Mouse (Mus musculus) kidney, postnatal 4 days (tissue): ENCODE measurements around the gene Ptk7.

Source experiments
- DNase-seq, 2 experiments: peaks; one replicate each; pipeline ENCODE4 v3.0.0; 2021; ENCODE audit warnings: mixed read lengths in 2 of 2

Gene Ptk7

DNA sequence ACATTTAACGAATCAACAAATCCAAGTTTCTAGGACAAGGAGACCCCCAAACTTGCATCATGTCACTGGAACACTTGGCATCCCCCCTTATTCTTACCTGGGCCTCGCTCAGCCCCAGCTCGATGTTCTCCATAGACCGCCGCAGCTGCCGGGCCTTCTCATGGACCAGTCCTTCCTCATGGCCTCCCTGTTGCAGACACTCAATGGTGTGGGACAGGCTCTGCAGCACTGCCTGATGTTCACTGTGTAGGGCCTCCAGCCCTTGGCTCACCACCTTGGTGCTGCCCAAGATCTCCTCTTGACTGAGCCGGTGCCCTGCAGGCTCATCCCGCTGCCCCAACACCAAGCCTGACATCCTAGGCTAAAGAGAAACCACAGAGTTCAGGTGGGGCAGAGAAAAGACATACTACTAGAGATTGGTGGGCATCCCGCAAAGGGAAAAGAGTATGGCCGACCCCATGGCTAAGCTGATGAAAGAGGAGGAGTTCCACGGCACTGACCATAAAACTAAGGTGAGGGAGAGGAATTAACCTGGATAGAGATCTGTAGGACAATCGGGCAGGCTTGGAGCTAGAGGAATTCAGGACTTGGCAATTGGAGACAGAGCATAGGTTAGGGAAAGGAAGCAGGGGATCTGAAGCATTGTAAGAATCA lies 15.0 kb upstream of the Ptk7 start:
- DNase-seq = no peak

DNA sequence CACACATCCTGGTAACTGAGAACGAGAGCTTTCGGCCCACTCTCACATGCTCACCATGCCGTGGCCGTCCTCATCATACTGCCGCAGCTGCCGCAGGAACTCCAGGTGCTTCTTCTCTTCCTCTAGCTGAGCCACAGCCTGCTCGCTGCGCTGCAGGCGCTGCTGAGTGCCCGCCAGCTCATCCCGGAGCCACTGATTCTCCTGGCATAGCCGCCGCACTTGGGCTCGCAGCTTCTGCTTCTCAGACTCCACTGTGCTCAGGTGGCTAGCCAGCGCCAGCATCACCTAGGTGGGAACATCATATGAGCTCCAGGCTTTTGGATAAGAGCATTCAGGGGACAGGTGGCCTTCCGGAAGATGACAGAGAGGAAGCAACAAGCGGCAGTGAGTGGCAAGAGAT lies 12.8 kb upstream of the Ptk7 start:
- no peak for DNase-seq

DNA sequence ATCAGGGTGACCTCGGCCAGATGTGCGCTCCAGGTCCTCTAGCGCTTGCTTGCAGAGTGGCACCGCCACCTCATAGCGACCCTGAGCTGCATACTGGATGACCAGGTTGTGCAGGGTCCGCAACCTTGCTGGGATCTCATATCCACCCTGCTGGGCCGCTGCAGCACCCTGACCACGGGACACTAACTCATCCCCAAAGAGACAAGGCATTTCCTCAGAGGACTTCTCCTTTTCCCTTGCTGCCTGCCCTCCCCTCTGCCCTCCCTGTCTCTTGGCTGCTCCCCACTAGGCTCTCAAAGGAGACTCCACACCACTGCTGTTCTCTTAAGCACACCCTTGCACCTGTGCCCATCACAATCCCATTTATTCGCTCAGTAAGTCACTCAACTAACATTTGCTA lies 10.6 kb upstream of the Ptk7 start:
- no peak for DNase-seq

DNA sequence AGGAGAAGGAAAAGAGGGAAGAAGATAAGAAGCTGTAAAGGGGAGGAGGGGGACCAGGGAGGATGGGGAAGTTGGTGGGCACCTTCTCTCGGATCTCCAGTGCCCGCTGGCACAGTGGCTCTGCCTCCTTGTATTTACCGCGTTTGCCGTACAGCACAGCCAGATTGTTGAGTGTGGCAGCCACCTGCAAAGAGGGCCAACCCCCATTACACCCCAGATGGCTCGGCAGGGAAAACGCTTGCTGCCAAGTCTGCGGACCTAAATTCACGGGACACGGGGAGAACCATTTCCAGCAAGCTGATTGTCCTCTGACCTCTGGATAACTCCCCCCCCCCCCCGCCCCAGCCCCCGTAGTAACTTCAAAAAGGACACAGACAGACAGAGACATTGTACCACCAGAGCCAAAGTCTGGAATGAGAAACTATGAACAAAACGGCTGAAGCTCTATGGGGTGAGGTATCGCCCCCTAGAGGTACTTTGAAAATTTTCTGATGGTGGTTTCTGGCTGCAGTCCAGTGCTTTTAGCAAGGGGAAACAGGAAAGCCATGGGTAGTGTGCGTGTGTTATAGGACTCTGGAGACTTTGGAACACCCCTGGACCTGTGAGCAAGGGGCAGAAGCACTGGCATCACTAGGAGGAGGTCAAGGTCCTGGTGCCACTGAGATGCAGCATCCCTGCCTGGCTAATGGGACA lies 7.7 kb upstream of the Ptk7 start:
- peak; percentile 65 to 79 for DNase-seq

DNA sequence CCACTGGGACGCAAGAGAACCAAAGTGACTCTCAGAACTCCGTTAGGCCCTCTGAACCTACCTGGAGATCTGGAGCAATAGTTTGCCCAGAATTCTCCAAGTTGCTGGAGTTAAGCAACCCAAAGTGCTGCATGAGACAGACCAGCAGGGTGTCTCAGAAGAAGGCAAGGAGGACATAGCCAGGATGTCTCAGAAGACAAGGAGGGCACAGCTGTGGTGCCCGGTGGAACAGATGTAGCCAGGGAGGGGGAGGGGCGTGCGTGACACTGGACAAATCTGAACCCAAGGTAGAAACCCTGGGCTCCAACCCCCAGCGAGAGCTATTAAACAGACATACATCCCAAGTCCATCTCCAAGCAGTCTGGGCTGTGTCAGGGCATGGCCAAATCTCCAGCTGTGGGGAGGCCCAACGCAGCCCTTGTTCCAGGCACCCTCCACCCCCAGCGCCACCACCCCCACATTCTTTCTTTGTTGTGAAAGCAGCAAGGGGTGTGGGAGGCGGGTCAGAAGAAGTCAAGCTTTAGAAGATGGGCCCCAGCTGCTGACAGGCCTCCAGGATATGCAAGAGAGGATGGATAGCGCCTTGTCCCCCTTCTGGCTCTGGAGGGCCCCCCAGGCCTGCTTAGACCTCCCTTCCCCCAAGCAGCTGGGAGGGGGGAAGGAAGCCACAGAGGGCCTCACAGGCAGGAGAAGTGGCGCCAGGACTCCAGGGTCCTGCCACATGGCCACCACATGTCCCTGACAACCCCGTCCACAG lies 559 bp upstream of the Ptk7 start:
- DNase-seq = peak; percentile 88 to 93

DNA sequence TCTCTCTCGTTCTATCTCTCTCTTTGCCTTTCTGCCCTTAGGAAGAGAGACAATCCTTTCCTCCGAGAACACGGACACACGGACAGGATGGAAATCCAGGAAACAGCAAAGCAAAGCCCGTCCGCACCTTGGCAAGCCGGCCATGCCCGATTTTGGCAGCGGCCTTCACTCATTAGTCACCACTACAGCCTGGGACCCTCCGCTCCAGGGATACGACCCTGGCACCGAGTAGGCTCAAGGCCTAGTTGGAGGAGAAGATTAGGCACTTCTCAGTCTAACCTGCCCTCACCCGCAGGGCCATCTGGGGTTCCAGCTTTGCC lies 873 bp downstream of the Ptk7 start:
- no peak for DNase-seq

DNA sequence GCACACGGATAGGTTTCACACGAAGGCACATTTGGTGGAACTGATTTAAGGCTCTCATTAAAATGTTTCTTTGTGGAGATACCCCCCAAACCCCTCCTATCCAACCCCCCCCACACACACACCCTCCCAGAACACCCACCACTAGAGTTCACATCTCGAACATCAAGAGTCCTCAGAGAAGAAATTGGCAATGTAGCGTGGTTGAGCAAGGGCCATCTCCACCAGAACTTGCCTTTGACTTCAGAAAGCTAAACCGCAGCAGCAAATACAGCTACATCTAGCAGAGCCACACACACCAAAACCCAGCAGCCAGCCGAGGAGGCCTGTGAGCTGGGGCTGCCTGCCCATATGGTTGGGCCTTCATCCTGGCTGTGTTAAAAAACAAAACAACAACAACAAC lies 1.9 kb downstream of the Ptk7 start:
- no peak for DNase-seq

DNA sequence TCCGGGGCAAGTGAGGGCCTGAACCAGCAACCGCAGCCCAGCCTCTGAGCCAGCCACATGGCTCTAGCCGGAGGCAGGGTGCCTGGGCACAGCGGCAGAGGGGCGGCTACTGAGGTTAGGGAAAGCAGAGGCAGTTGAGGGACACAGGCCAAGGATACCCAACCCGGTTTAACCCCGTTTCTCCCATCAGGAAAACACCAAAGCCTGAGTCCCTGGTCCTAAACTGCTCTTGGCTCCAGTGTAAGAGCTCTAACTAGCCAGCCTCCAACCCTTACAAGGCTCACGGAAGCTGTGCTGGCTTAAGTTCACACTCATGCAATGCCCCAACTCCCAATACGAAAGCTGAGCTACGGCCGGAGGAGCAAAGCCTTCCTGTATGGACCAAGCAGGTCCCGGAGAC lies 4.7 kb downstream of the Ptk7 start:
- no peak for DNase-seq

DNA sequence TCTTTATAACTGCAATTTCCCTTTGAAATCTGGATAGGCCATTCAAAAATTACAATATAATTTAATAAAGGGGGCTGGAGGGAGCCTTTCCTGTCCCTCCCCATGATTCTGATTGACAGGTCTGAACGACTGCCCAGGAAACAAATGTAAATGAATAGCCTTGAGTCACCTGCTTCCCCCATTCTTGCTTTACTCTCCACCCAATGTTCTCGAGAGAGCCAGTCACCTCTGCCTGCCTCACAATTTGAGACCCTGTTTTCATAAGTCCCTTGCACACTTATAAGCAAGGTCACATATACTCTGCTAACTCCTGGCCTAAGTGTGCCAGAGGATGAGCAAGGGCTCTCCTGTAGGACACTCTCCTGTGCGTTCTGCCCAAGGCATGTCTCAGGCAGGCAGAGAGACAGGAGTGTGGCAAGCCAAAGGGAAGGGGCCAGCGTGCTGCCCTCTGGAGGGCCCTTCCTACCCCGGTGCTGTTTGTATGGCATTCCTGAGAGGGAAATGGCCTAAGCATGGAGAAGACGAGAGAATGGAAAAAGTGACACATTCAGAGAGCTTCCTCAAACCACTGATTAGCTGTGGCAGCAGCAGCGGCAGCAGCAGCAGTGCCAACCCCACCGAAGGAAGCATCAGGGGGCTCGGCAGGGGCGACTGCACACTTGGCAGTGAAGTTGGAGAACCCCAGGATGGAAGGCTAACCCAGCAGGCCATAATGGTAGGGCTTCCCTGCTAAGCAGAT lies 5.3 kb downstream of the Ptk7 start:
- peak; percentile 52 to 62 for DNase-seq

DNA sequence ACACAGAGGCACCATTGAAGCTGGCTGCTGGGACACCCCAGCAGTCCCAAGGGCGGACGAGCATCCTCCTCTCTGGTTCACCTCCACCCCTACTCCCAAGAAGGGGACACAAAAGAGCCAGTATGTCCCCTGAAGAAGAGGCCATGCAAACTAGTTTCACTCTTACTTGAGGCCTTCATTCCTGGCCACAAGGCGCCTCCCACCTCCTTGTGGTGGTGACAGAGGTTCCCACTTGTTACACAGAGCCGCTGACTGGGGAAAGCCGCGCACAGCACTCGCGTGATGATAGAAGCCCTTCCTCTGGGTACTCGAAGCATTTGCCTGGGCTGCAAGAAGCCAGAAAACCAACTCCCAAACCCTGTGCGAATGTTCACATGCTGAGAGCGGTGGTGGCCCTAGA lies 7.0 kb downstream of the Ptk7 start:
- DNase-seq = no peak

DNA sequence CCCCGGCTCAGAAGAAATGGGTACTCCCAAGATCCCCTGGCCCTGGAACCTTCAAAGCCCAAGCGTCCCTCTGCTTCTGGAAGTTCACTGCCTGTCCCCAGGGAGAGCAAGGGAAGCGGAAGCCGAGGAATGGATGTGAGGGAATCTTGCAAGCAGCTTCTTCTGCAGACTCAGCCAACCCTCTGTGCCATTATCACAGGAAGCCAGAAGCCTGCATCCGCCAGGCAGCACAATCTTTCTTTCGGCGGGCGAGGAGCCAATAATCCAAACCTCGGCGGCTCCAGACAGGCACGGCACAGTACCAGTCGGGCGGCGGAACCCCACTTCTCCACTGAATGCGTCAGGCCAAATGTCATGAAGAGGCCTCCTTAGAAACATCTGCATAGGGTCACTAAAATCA lies 8.0 kb downstream of the Ptk7 start:
- peak; percentile 67 to 73 for DNase-seq

DNA sequence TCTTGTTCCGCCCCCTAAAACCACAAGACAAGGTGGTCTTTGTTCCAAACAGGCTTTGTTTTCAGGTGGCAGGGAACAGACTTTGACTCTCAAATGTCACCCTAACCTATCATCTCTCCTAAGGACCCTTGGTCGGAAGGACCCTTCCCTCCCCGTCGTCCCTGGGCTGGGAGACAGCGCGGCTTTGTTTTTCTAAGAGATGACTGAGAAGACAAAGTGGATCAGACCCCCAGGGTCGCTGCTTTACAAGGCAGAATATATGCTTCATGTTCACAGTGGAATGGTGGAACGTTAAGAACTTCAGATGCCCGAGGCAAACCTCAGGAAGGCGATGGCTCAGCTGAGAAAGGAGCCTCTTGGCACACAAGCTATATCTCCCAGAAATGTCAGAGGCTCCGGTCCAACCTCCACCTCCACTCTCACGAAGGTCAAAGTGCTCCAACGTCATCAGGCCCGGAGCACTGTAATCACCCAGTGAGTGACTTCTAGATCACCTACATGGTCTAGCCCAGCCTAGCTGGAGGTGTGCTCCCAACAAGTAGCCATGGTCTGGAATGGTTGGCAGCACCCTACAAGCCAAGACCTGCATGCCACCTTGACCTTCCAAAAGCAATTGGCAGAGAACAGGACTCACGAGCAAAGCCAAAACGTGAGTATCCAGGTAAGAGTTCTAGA lies 9.5 kb downstream of the Ptk7 start:
- no peak for DNase-seq

DNA sequence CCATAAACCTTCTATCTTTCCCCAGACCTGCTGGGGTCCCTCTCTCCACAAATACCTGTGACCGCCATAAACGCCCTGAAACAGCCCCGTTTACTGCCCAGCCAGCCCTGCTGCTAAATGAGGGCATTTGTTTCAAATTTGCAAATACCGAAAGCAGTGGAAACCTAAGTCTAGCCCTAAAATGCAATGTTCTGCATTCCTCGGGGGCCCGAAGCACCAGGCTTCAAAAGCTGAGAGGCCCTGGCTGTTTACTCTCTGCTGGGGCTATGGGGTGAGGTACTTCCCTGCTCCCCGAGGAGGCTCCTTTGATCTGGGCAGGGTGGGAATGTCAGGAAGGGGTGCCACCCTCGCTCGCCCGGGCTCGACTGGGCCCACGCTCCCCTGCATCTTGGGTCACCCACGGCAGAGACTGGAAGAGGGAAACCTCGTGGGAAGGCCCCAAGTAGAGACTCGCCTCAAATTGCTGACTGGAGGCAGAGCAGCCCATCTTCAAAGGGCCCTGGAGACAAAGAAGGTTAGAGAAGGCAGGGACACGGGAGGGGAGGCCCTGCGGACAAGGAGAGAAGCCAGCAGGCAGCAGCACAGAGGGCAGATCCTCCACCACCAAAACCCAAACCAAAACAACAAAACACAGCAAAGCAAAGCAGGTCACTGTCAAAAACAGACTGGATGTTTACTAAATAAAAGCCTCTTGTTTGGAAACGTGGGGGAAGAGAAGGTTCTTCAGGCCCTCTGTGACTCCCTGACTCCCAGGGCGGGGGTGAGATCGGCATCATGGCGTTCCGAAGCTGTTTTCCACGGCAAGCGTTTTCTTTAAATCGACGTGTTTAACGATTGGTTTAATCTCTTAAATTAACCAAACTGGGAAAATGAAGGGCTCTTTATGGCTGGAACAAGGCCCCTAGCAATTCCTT lies 10.3 kb downstream of the Ptk7 start:
- peak in 1 of 2 experiments; percentile 60 for DNase-seq

DNA sequence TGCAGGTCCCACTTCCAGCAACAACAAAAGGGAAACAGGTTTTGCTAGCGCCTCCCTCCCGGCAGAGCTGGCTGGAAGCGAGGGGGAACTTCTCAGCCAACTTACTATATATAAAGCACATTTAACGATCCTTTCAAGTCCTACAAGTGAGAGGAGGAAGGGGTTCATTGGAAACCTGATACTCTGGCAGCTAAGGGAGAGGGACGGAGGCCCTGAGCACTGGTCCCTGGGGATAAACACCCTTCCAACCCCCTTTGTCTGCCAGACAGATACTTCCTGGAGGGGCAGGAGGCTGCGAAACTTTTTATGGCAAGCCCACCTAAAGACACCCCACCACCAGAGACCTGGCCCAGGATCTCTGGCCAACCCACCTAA lies 10.9 kb downstream of the Ptk7 start:
- no peak for DNase-seq

DNA sequence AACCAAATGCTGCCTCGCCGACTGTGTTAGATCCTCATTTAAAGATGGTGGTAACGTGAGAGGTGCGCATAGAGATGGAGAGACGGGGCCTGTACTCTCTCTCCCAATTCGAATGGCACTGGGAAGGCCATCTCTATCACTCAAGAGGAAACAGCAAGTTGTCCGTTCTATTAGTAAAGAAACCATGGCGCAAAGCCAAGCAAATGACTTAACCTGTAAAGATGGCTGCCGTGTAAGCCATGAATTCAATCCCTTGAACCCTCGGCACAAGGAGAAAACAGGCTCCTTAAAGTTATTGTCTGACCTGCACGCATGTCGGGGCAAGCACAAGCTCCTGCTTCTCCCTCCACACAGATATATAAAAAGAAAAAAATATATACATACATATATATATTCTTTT lies 11.5 kb downstream of the Ptk7 start:
- no peak for DNase-seq

DNA sequence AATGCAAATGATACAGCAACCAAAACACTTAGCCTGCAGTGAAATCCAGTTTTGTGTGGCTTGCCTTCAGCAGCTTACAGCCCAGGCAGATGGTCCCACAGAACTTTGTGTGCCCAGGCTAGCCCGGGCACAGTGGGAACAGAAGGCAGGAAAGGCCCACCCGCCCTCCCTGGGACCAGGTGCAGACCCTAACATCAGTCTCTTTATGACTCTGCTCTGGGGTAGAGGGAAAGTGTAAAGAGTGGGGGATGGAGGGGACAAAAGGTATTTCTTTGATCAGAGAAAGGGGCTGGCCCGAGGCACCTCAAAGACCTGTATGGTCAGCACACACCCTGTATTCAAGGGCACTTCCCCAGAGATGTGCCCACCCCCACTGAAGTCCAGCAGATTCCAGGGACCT lies 16.1 kb downstream of the Ptk7 start:
- DNase-seq = no peak

DNA sequence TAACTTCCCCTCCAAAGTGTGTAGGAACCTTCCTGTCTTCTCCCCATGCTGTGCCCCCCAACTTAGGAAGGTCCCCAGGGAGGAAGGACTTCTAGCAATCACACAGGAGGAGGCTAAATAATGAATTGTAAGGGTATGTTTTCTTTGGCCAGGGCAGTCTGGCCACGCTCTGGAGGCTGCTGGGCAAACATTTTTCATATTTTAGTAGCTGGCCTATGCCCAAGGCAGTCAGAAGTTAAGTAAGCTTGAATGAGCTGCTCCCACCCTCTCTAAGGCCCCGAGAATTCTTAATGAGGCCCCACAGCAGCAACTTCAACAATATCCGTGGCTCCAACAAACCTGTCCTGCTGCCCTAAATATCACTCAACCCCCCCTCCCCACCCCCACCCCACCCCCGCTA lies 16.5 kb downstream of the Ptk7 start:
- DNase-seq = peak; percentile 42 to 63

DNA sequence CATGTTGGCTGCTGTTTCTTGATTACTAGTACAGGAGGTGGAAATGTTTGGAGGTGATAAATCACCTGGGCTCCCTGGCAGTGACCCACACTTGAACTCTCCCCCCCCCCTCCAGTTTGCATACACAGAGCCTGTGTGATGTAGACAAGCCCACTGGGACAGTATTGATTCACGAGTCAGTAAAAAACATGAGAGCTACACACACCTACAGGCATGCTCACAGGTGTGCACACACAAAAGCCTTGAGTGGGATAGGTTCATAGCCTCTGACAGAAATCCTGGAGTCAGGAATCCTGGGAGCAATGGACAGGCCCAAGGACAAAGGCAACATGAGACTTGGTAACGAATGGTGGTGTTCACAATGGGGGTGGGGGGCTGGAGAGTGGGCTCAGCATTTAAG lies 17.1 kb downstream of the Ptk7 start:
- DNase-seq = no peak

DNA sequence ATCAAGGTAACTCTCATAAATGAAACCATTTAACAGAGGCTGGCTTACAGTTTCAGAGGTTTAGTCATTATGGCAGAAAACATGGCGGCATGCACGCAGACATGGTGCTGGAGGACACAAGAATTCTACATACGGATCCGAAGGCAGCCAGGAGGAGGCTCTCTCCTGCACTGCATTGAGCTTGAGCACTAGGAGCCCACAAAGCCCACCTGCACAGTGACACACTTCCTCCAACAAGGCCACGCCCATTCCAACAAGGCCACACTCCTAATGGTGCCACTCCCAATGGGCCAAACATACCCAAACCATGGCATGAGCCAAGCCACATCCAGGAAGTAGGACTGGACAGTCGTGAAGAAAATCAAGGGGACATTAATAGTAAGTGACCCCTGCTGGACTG lies 18.0 kb downstream of the Ptk7 start:
- no peak for DNase-seq

DNA sequence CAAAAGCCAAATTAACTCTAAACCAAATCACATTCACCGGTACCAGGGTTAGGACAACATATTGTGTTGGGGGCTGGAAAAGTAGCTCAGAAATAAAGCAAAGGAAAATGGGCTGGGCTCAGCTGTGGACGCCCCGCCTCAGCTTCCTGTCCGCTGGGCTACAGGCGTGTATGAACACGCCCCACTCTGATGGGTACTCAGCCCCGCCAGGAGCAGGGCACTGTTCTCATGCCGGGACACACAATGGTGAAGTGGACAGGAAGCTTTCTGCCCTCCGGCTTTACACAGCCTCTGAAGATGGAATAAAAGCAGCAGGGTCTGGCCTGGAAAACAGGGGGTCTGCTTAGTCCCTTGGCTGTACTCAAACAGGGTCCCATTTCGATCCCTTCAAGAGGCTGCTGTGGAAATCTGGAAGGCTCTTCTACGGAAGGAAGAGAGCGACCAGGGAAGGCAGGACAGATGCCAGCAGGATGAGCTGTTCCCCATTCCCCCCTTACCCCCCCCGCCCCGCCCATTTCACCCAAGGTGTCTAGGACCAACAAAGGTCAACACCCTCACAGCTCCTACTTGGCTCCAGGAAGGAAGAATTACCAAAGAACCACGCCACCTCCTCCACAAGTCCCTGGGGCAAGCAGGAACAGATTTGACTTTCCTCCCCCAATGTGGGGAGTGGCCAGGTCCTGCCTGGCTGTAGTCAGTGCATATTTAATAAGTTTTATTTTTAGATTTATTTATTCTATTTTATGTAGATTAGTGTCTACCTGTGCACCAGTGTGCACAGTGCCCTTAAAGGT lies 19.4 kb downstream of the Ptk7 start:
- peak; percentile 63 to 75 for DNase-seq

DNA sequence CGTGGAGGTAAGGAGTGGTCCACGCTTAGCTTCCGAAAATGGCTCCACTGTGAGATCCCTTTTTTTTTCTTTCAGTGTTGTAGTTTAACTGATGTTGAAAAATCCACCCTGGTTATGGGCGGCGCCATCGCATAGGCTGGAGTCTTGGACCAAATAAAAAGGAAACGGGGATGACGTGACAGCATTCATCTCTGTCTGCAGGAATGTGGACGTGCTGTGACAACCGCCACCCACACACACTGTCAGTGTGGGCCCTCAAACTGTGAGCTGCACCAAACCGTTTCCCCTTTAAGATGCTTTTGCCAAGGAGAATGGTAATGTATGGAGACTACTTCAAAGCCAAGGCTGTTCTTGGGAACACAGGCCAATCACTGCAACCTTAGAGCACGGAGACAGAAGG lies 23.3 kb downstream of the Ptk7 start:
- DNase-seq = peak in 1 of 2 experiments; percentile 29
